Mouse (Mus musculus): Measurements from ENCODE around the gene Cacng3. TPM values are rescaled to one million over a fixed set of nuclear protein-coding genes. Genes with fewer than 3 reads are reported as not detected.

Cacng3 gene
- polyA plus RNA-seq, 1 experiment from 2014 or later, result 0.13 TPM

DNA sequence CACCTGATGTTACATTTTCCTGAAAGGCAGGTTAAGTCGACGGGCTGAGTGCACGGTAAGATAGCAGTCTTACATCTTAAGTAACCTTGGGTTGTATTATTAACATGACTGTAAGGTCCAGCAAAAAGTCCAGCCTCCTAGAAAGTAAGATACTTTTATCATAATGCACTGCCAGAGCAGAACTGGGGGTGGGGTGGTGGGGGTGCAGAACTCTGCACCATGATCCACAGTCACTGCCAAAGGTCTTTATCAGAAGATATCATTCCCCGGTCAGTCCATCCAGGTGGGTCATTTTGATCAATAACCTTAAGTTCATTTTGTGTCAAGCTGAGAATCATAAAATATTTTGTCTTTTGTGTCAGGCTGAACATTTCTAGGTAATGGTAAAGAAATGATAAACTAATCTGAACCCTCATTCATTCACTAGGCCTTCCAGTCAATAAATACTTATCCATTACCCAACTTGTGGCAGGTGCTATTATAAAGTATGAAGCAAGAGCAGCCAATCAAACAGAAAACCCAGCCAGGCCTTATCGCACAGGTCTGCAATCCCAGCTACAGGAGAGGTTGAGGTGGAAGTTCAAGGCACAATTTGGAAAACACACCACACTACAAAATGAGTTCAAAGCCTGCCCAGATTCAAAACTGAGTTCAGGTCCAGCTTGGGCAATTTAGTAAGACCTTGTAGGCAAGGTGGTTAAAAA, 12.7 kb upstream of the Cacng3 start:
- H3K27me3 ChIP-seq, result no peaks in the 10 kb centered on the region
- no peak overlapping the region for H3K27ac ChIP-seq
- H3K4me2 ChIP-seq, result no peak overlapping the region
- H3K9ac ChIP-seq, result no peak overlapping the region
- no peaks in the 10 kb centered on the region for H3K9me3 ChIP-seq
- WGBS, result 93% methylated on average over 5 of the region's 5 CpGs
- H3K4me1 ChIP-seq, result no peaks in the 10 kb centered on the region
- H3K36me3 ChIP-seq, result no peaks in the 10 kb centered on the region
- ATAC-seq (ENCODE audit: insufficient number of reproducible peaks, low FRiP score, low TSS enrichment, low read depth), result no peak
- H3K4me3 ChIP-seq, result no peak overlapping the region

DNA sequence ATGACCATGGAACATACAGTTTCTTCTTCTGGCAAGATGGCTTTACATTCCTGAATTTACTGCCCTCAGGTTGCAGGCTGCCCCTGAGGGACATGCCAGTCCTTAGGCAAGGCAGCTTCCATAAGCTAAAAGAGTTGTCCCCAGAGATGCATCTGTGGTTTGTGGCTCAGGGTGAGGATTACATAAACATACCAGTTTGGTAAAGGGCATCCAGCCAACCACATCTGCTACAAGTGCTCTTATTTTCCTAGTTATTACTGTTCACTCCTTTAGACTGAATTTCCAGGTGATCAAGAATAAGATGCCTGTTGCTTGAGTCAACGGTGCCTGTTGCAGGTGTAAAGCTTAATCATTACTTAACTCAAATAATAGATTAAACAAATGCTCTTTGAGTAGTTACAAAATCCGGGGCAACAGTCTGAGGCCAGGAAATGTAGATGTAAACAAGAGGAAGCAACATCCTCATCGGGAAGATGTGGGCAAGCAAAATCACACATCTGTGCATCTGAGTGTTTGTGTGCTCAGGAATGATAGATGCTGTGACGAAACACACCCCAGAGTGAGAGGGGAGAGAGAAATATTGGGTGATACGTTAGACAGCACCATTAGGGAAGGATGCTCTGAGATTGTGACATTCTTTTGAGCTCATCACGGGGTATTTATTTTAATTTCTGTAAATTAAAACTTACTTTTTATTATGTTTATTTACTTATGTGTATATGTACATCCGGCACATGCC, 4.8 kb upstream of the Cacng3 start:
- H3K27ac ChIP-seq, result no peak overlapping the region
- H3K9ac ChIP-seq, result no peak overlapping the region
- no peaks in the 10 kb centered on the region for H3K4me1 ChIP-seq
- H3K27me3 ChIP-seq, result 0 out of 2 replicates have a peak, but pooled peaks cover 1% of the 10 kb centered on the region
- no peak for ATAC-seq (ENCODE audit: insufficient number of reproducible peaks, low FRiP score, low TSS enrichment, low read depth)
- H3K9me3 ChIP-seq, result no peaks in the 10 kb centered on the region
- H3K4me2 ChIP-seq, result no peak overlapping the region
- WGBS, result 74% methylated on average over 7 of the region's 7 CpGs
- no peak overlapping the region for H3K4me3 ChIP-seq
- no peaks in the 10 kb centered on the region for H3K36me3 ChIP-seq

DNA sequence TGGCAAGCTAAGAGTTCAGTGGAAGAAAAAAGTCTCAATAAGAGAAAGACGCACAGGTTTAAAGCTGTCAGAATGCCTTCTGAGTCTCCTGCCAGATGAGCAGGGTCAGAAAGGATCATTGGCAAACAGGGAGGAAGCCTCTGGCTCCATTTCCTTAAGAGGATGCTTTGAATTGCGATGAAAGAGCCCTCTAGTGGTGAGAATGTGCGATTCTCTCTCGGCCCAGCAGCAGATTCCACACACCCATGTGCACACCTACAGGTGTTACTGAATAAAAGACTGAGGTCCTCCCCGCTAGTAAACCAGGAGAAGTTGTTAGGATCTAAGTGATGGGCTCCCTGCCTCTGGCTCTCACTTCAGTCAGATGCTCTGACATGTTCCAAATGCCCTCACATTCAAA, 2.4 kb upstream of the Cacng3 start:
- H3K27ac ChIP-seq, result no peak overlapping the region
- H3K4me2 ChIP-seq, result no peak overlapping the region
- no peaks in the 10 kb centered on the region for H3K9me3 ChIP-seq
- H3K27me3 ChIP-seq, result peaks cover 18% of the 10 kb centered on the region
- no peak overlapping the region for H3K9ac ChIP-seq
- ATAC-seq (ENCODE audit: insufficient number of reproducible peaks, low FRiP score, low TSS enrichment, low read depth), result no peak
- WGBS, result 28% methylated on average over 5 of the region's 5 CpGs
- H3K4me1 ChIP-seq, result peaks cover 5% of the 10 kb centered on the region; the same call in 1 of the 2 replicates
- no peaks in the 10 kb centered on the region for H3K36me3 ChIP-seq
- no peak overlapping the region for H3K4me3 ChIP-seq

DNA sequence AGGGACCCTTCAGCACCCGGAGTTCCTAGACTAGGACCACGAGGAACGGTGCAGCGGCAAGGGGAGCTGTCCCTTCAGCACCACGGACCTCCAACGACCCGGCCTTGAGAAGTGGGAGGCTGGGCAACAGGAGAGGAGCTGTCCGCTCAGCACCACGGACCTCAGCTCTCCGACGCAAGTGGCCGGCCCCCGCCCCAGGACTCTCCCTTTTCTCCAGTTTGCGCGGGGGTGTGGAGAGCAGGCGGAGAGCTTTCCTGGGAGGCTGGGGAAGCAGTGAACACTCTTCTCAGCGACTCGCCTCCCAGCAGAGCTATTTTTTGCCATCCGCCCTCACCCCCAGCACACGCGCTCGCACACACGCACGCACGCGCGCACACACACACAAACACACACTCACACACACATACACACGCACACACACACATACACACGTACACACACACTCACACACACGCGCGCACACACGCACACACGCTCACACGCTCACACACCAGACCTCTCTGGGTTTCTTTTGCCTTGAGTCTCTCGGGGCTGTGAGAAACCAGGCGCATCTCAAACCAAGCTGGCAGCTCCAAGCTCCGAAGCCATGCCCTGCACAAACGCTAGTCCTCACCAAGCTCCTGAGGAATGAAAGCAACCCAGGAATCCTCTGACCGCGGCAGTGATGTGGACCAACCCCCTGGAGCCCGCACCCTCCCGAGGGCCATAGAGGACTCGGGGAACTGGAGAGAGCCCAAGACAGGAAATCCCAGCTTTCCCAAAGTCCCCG, 765 bp downstream of the Cacng3 start:
- H3K4me1 ChIP-seq, result peaks cover 5% of the 10 kb centered on the region; the same call in 1 of the 2 replicates
- no peak overlapping the region for H3K27ac ChIP-seq
- H3K4me3 ChIP-seq, result no peak overlapping the region
- no peak overlapping the region for H3K4me2 ChIP-seq
- WGBS, result 12% methylated on average over 45 of the region's 45 CpGs
- ATAC-seq (ENCODE audit: insufficient number of reproducible peaks, low FRiP score, low TSS enrichment, low read depth), result peak; percentile 72
- no peaks in the 10 kb centered on the region for H3K36me3 ChIP-seq
- no peak overlapping the region for H3K9ac ChIP-seq
- peaks cover 20% of the 10 kb centered on the region for H3K27me3 ChIP-seq
- H3K9me3 ChIP-seq, result no peaks in the 10 kb centered on the region

DNA sequence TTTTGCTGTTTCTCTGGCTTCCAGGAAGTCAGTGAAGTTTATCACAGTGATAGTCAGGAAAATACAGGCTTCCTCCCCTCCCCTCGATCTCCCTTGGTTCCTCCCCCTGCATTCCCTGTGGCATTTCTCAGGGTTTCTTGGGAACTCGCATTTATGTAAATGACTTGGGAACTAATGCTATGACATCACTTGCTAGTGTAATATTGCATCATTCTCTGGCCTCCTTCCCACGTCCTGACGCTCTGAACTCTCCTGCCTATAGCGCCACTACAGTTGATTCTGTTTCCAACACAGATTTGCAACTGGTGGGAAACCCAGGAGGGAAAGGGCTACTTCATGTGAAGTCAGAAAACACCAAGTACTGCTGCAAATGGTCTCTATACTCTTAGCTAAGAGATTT, 2.7 kb downstream of the Cacng3 start:
- peaks cover 5% of the 10 kb centered on the region; the same call in 1 of the 2 replicates for H3K4me1 ChIP-seq
- no peak overlapping the region for H3K4me3 ChIP-seq
- H3K9ac ChIP-seq, result no peak overlapping the region
- H3K9me3 ChIP-seq, result no peaks in the 10 kb centered on the region
- peaks cover 20% of the 10 kb centered on the region for H3K27me3 ChIP-seq
- no peak for ATAC-seq (ENCODE audit: insufficient number of reproducible peaks, low FRiP score, low TSS enrichment, low read depth)
- no peak overlapping the region for H3K27ac ChIP-seq
- 45% methylated on average over 5 of the region's 5 CpGs for WGBS
- no peaks in the 10 kb centered on the region for H3K36me3 ChIP-seq
- no peak overlapping the region for H3K4me2 ChIP-seq

GRCm38 (mm10) chr7:122675207-122675606, 4.9 kb downstream of the Cacng3 start:
- no peaks in the 10 kb centered on the region for H3K36me3 ChIP-seq
- no peak overlapping the region for H3K4me3 ChIP-seq
- H3K9ac ChIP-seq, result no peak overlapping the region
- H3K4me1 ChIP-seq, result peaks cover 5% of the 10 kb centered on the region; the same call in 1 of the 2 replicates
- peaks cover 20% of the 10 kb centered on the region for H3K27me3 ChIP-seq
- no peak overlapping the region for H3K27ac ChIP-seq
- no peaks in the 10 kb centered on the region for H3K9me3 ChIP-seq
- 83% methylated on average over 7 of the region's 7 CpGs for WGBS
- no peak overlapping the region for H3K4me2 ChIP-seq
- ATAC-seq (ENCODE audit: insufficient number of reproducible peaks, low FRiP score, low TSS enrichment, low read depth), result no peak

GRCm38 (mm10) chr7:122701751-122702150, 31.5 kb downstream of the Cacng3 start:
- Histone ChIP-seq H3K4me2 (no peak overlapping the region), H3K4me3 (no peak overlapping the region), H3K27me3 (no peaks in the 10 kb centered on the region), H3K36me3 (no peaks in the 10 kb centered on the region), H3K9me3 (no peaks in the 10 kb centered on the region), H3K27ac (no peak overlapping the region), H3K4me1 (no peaks in the 10 kb centered on the region), H3K9ac (no peak overlapping the region)
- ATAC-seq (ENCODE audit: insufficient number of reproducible peaks, low FRiP score, low TSS enrichment, low read depth), result no peak
- WGBS, result 67% methylated on average over 5 of the region's 5 CpGs

DNA sequence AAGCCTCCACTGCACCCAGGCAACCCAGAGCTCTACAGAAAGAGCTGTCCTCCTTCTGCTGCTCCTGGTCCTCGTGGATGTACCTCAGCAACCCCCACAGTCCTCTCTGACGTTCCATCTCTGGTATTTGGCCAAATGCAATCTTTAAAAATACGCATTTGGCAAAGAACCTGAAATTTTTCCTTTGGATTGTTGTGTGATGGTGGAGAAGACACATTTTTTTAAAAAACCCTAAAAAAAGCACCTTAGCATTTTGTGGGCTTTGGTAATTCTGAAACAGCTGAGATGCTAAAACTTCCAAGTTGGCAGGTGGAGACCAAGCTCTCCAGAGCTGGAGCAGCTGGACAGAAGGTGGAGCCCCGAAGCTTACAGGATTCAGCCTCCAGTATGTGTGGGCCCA, 32.2 kb downstream of the Cacng3 start:
- H3K9ac ChIP-seq, result no peak overlapping the region
- 74% methylated on average over 4 of the region's 4 CpGs for WGBS
- no peaks in the 10 kb centered on the region for H3K9me3 ChIP-seq
- ATAC-seq (ENCODE audit: insufficient number of reproducible peaks, low FRiP score, low TSS enrichment, low read depth), result no peak
- H3K27me3 ChIP-seq, result no peaks in the 10 kb centered on the region
- H3K4me3 ChIP-seq, result no peak overlapping the region
- H3K27ac ChIP-seq, result no peak overlapping the region
- H3K36me3 ChIP-seq, result no peaks in the 10 kb centered on the region
- no peak overlapping the region for H3K4me2 ChIP-seq
- no peaks in the 10 kb centered on the region for H3K4me1 ChIP-seq

DNA sequence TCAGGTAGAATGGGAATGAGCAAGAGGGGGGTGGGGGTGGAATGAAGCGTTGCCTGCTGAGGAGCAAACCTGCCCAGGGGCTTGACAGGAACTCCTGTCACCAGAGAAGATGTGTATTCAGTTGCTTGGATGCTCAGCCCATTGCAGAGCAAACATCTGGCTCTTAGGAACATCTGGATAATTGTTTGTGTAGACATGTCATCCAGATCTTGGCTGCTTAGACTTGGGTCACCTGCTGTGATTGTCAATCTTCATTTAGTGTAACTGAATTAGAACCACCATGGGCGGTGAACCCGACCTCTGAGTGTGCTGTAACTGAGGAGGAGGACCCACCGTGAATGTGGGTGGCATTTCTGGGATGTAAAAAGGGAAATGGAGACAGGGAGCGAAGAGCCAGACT, 36.4 kb downstream of the Cacng3 start:
- H3K4me3 ChIP-seq, result no peak overlapping the region
- no peak overlapping the region for H3K9ac ChIP-seq
- ATAC-seq (ENCODE audit: insufficient number of reproducible peaks, low FRiP score, low TSS enrichment, low read depth), result no peak
- H3K27me3 ChIP-seq, result no peaks in the 10 kb centered on the region
- H3K4me2 ChIP-seq, result no peak overlapping the region
- no peaks in the 10 kb centered on the region for H3K4me1 ChIP-seq
- H3K9me3 ChIP-seq, result no peaks in the 10 kb centered on the region
- no peak overlapping the region for H3K27ac ChIP-seq
- WGBS, result 58% methylated on average over 5 of the region's 5 CpGs
- H3K36me3 ChIP-seq, result no peaks in the 10 kb centered on the region

- no peak overlapping the region for H3K4me3 ChIP-seq
- H3K9ac ChIP-seq, result no peak overlapping the region
- H3K27me3 ChIP-seq, result no peaks in the 10 kb centered on the region
- no peaks in the 10 kb centered on the region for H3K4me1 ChIP-seq
- H3K4me2 ChIP-seq, result no peak overlapping the region
- no peaks in the 10 kb centered on the region for H3K9me3 ChIP-seq
- ATAC-seq (ENCODE audit: insufficient number of reproducible peaks, low FRiP score, low TSS enrichment, low read depth), result no peak
- H3K36me3 ChIP-seq, result no peaks in the 10 kb centered on the region
- 47% methylated on average over 3 of the region's 3 CpGs for WGBS
- H3K27ac ChIP-seq, result no peak overlapping the region
Measured at GRCm38 (mm10) chr7:122716299-122716698, 46.0 kb downstream of the Cacng3 start.

DNA sequence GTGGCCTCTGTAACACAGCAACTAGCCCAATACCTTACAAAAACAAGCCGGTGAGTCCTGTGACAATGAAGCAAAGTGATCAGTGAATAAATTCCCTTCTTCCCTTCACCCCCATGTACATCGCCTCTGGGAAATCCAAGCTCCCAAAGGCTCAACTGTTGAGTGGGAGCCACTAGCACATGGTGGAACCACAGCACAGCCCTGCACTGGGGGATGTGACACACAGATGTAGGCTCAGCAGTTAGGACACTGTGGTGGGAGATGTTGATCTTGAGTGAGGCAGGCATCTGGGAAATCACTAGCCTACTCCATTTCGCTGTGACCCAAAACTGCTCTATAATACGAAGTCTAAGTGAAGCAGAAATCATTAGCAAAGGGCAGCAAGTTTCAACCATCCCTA, 48.2 kb downstream of the Cacng3 start:
- no peak overlapping the region for H3K27ac ChIP-seq
- H3K9ac ChIP-seq, result no peak overlapping the region
- WGBS, result 92% methylated on average over 4 of the region's 4 CpGs
- H3K36me3 ChIP-seq, result no peaks in the 10 kb centered on the region
- H3K4me3 ChIP-seq, result no peak overlapping the region
- no peaks in the 10 kb centered on the region for H3K9me3 ChIP-seq
- ATAC-seq (ENCODE audit: insufficient number of reproducible peaks, low FRiP score, low TSS enrichment, low read depth), result no peak
- no peak overlapping the region for H3K4me2 ChIP-seq
- H3K4me1 ChIP-seq, result no peaks in the 10 kb centered on the region
- no peaks in the 10 kb centered on the region for H3K27me3 ChIP-seq

GRCm38 (mm10) chr7:122723358-122723876, 53.1 kb downstream of the Cacng3 start:
- no peak for ATAC-seq (ENCODE audit: insufficient number of reproducible peaks, low FRiP score, low TSS enrichment, low read depth)
- 50% methylated on average over 5 of the region's 5 CpGs for WGBS

More at GRCm38 (mm10) chr7:122723358-122723876, 53.1 kb downstream of the Cacng3 start:
- no peaks in the 10 kb centered on the region for H3K4me1 ChIP-seq
- H3K27ac ChIP-seq, result no peak overlapping the region
- H3K4me3 ChIP-seq, result no peak overlapping the region
- no peak overlapping the region for H3K9ac ChIP-seq
- H3K27me3 ChIP-seq, result no peaks in the 10 kb centered on the region
- no peaks in the 10 kb centered on the region for H3K9me3 ChIP-seq
- no peak overlapping the region for H3K4me2 ChIP-seq
- no peaks in the 10 kb centered on the region for H3K36me3 ChIP-seq
